Mouse (Mus musculus): ENCODE data around the gene Slc29a1. TPM values are rescaled to one million over a fixed set of nuclear protein-coding genes. Genes with fewer than 3 reads are reported as not detected.

Gene Slc29a1
- total RNA-seq, 2 experiments from 2014 or later, result 121 to 161 TPM

DNA sequence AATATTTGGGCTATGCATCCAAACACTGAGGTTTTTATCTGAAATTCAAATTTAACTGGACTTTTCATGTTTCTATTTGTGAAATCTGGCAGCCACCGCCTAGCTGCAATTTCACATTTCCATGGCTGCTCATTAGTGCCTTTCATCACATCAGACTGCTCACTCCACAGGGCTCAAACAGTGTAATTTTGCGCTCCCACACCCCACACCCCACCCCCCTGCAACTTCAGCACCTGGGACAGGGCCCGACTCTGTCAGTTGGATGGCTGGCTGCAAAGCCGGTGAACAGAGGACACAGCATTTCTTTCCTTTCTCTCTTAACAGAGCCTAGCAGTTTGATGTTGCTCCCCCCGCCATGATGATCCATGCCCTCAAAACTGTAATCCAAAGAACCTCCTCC, 63.1 kb downstream of the Slc29a1 start:
- no peak for DNase-seq (ENCODE audit: low spot score in 2 of 2)

Other genes with a start within 250 kb of the Slc29a1 start
- 10 to 100 TPM; 39.9 to 40.9 TPM for gene Cdc5l, start 165.9 kb downstream of the Slc29a1 start, total RNA-seq (2021)
- gene Spats1, start 124.2 kb downstream of the Slc29a1 start, total RNA-seq (2021), result not detected
- gene Aars2, start 92.8 kb downstream of the Slc29a1 start, total RNA-seq (2021), result 10 to 100 TPM; 15.8 to 17.3 TPM
- gene Tcte1, start 76.2 kb downstream of the Slc29a1 start, total RNA-seq (2021), result not detected
- under 1 TPM in 1 of 2 experiments, not detected in 1; 0.06 TPM for gene Tmem151b, start 49.9 kb downstream of the Slc29a1 start, total RNA-seq (2021)
- gene Nfkbie, start 43.9 kb downstream of the Slc29a1 start, total RNA-seq (2021), result 1 to 10 TPM; 2.7 to 3.5 TPM
- gene Slc35b2, start 35.7 kb downstream of the Slc29a1 start, total RNA-seq (2021), result 10 to 100 TPM; 28.1 to 44.2 TPM
- gene Hsp90ab1, start 26.3 kb downstream of the Slc29a1 start, total RNA-seq (2021), result 1,000 to 10,000 TPM; 2,801 to 2,860 TPM
- not detected for gene Mymx, start 2.5 kb upstream of the Slc29a1 start, total RNA-seq (2021)
- under 1 TPM; 0.19 to 0.40 TPM for gene Capn11, start 59.7 kb upstream of the Slc29a1 start, total RNA-seq (2021)
- gene Mrpl14, start 86.7 kb upstream of the Slc29a1 start, total RNA-seq (2021), result 100 to 1,000 TPM; 104 to 109 TPM
- 10 to 100 TPM; 41.0 to 41.4 TPM for gene Tmem63b, start 87.3 kb upstream of the Slc29a1 start, total RNA-seq (2021)
- gene 1600014C23Rik, start 134.2 kb upstream of the Slc29a1 start, total RNA-seq (2021), result not detected

All from adrenal gland, adult 18-20 months (tissue).